12 mouse cellular contexts compared by ENCODE assay signal in the genomic region with DNA sequence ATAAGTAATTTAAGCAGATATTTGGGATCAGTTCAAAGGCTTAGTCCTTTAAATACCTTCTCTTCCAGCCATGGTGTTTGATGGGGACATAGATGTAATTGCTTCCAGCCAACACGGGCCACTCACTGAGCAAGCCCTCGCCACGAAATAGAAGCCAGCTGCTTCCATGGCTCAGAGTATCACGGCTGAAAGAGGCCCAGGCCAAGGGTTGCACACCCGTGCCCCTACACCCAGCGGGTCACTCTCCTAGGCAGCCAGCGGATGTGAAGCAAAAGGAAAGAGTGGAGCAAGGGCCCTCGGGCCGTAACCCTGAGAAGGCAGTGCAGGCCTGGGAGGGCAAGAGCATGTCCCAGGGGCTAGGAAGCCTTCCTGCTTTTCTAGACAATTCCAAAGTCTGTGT. TPM values are rescaled to one million over a fixed set of nuclear protein-coding genes. Genes with fewer than 3 reads are reported as not detected.
A peak's percentile ranks its signal among the peaks of the same experiment; 100 is the strongest.
DNase-seq lines count a peak whose midpoint lies in the region; ATAC-seq lines count a peak whose summit lies in the region.
"Had no signal": no experiment of that assay in that cellular context is flagged by ENCODE, and none has a peak within 500 bp of the region (broad histone marks: within the 10 kb centered on the region; RNA-seq: fewer than 3 reads in every experiment).

No protein-coding gene starts in this region.

- peak; percentile 38 for DNase-seq in kidney, postnatal 10 days
- no peak for DNase-seq in kidney, adult 18-20 months
- peak; percentile 70 for DNase-seq in embryo, embryonic 11 days
- DNase-seq in kidney, postnatal 25 days: peak; percentile 13 to 49
- peak; percentile 61 for DNase-seq in lung, postnatal 36 days
- DNase-seq in cerebellum, adult 18-20 months: no peak
- DNase-seq: adrenal gland, postnatal 25 days; cerebellum, postnatal 36 days; gastrocnemius, postnatal 36 days; layer of hippocampus, postnatal 36 days; midbrain, embryonic 14.5 days had no signal

- ATAC-seq in granulocyte monocyte progenitor cell, adult 5-6 weeks (replicated peaks; ENCODE audit: poor library complexity, severe bottlenecking): no peak

RNA-seq across cellular contexts. Expression of a gene that starts 42.1 kb away (rescaled TPM):
- total RNA-seq in granulocyte monocyte progenitor cell, adult 5-6 weeks (2014; fragmentation: Nextera tagmentation): 25.1 and 25.2 TPM in 2 replicates
- total RNA-seq in granulocyte monocyte progenitor cell, adult 5-6 weeks (2017): 11.0 and 13.4 TPM in 2 replicates

Comparison
In these comparisons a context has a peak if more than half of its experiments do, and no peak if none do; other contexts are left out.
1. DNase-seq: peak in kidney, postnatal 10 days (single experiment), embryo, embryonic 11 days (single experiment), kidney, postnatal 25 days (2 of 2) and lung, postnatal 36 days (single experiment); none in kidney, adult 18-20 months (single experiment) and cerebellum, adult 18-20 months (0 of 2).